Comparison of ENCODE assay signal across 14 mouse cellular contexts in genomic region chr7:63921909-63922562, GRCm38 (mm10). TPM values are rescaled to one million over a fixed set of nuclear protein-coding genes. Genes with fewer than 3 reads are reported as not detected.
DNase-seq lines count a peak whose midpoint lies in the region; ATAC-seq and TF ChIP-seq lines count a peak whose summit lies in the region.
"Had no signal": no experiment of that assay in that cellular context is flagged by ENCODE, and none has a peak within 500 bp of the region (broad histone marks: within the 10 kb centered on the region; RNA-seq: fewer than 3 reads in every experiment).

No protein-coding gene starts in this region.

- WGBS in liver, embryonic 15.5 days (ENCODE audit: insufficient replicate concordance): 41% methylated on average over 8 of the region's 8 CpGs
- 73% methylated on average over 8 of the region's 8 CpGs for WGBS in midbrain, postnatal 0 days

- peak; percentile 92 for DNase-seq in heart, adult 11 months
- no peak for DNase-seq in heart, adult 8-10 months (ENCODE audit: low spot score)
- no peak for DNase-seq in liver
- peak; percentile 56 for DNase-seq in CD4-positive, CD25-positive, alpha-beta regulatory T cell, adult 2 months (ENCODE audit: low read depth, low spot score)
- no peak for DNase-seq in midbrain, postnatal 0 days (ENCODE audit: low spot score)
- DNase-seq in left cerebral cortex, postnatal 25 days (ENCODE audit: low spot score in 2 of 2): no peak
- DNase-seq: gastrocnemius, postnatal 14 days; lung, embryonic 14.5 days; thymus, postnatal 36 days had no signal

- H3K27me3 ChIP-seq in liver, embryonic 15.5 days: no peaks in the 10 kb centered on the region
- no peaks in the 10 kb centered on the region for H3K27me3 ChIP-seq in midbrain, postnatal 0 days (ENCODE audit: insufficient read depth, low read length)

- H3K4me3 ChIP-seq in liver, embryonic 15.5 days (replicated peaks): no peak overlapping the region
- H3K4me3 ChIP-seq in midbrain, postnatal 0 days (ENCODE audit: low read depth, low read length): no peak overlapping the region

- no peaks in the 10 kb centered on the region for H3K9me3 ChIP-seq in liver, embryonic 15.5 days (replicated peaks)
- H3K9me3 ChIP-seq in midbrain, postnatal 0 days (ENCODE audit: low read length): no peaks in the 10 kb centered on the region

- H3K4me1 ChIP-seq in liver, embryonic 15.5 days (replicated peaks): peaks cover 95% of the 10 kb centered on the region
- peaks cover 11% of the 10 kb centered on the region; the same call in 1 of the 2 replicates for H3K4me1 ChIP-seq in midbrain, postnatal 0 days (ENCODE audit: insufficient read depth, low read length)

- ATAC-seq in liver, embryonic 15.5 days (ENCODE audit: insufficient read depth): no peak
- ATAC-seq in common myeloid progenitor, adult 5-6 weeks (replicated peaks; ENCODE audit: low read depth, poor library complexity, severe bottlenecking): peak; percentile 17
- ATAC-seq in midbrain, postnatal 0 days (ENCODE audit: low FRiP score): no peak

- H3K27ac ChIP-seq in liver, embryonic 15.5 days (replicated peaks): 0 out of 2 replicates have a peak overlapping the region, but pooled peaks have one; percentile 46
- H3K27ac ChIP-seq in midbrain, postnatal 0 days (ENCODE audit: low read depth, low read length): no peak overlapping the region
- H3K27ac ChIP-seq: hindbrain, embryonic 14.5 days had no signal

- H3K9ac ChIP-seq in liver, embryonic 15.5 days: no peak overlapping the region
- no peak overlapping the region for H3K9ac ChIP-seq in midbrain, postnatal 0 days (replicated peaks; ENCODE audit: low read length, poor library complexity, severe bottlenecking)
- H3K9ac ChIP-seq: hindbrain, embryonic 14.5 days; lung, embryonic 14.5 days had no signal

- peaks cover 10% of the 10 kb centered on the region; the same call in 1 of the 2 replicates for H3K36me3 ChIP-seq in liver, embryonic 15.5 days (replicated peaks)
- H3K36me3 ChIP-seq in midbrain, postnatal 0 days (ENCODE audit: insufficient read depth, low read length): no peaks in the 10 kb centered on the region

- H3K4me2 ChIP-seq in liver, embryonic 15.5 days: no peak overlapping the region
- H3K4me2 ChIP-seq in midbrain, postnatal 0 days (ENCODE audit: low read depth, low read length, poor library complexity, severe bottlenecking): no peak overlapping the region
- H3K4me2 ChIP-seq: hindbrain, embryonic 14.5 days; lung, embryonic 14.5 days had no signal

- no peak for TF ChIP-seq CTCF in midbrain, postnatal 0 days (IDR thresholded peaks at IDR 0.05)

- intact Hi-C loops in left cerebral cortex, postnatal 25 days (cut with DNase I): no loop called here

RNA-seq across cellular contexts. Expression of gene E030018B13Rik, which starts 5.4 kb away (rescaled TPM):
- total RNA-seq in heart, adult 8-10 months (2022): not detected
- polyA plus RNA-seq in liver, embryonic 15.5 days (2015; fragmentation: Nextera tagmentation; extraction: Ambion mirVana): not detected in 2 replicates
- total RNA-seq in common myeloid progenitor, adult 5-6 weeks (2017): not detected in 2 replicates
- not detected in 2 replicates for total RNA-seq in midbrain, postnatal 0 days (2014; rRNA removed)
- polyA plus RNA-seq in midbrain, postnatal 0 days (2015; fragmentation: Nextera tagmentation; extraction: Ambion mirVana): not detected in 2 replicates
- not detected for total RNA-seq in left cerebral cortex, postnatal 25 days (2021)
- total RNA-seq: gastrocnemius, postnatal 14 days; left cerebral cortex, postnatal 36 days had no signal
- polyA plus RNA-seq: hindbrain, embryonic 14.5 days; small intestine, adult 2 months had no signal

RNA-seq across cellular contexts. Expression of gene Klf13, which starts 16.7 kb away (rescaled TPM):
- total RNA-seq in heart, adult 8-10 months (2022): 10 to 100 TPM; 39.6 to 53.1 (median 47.7) TPM
- 15.3 and 15.6 TPM in 2 replicates for polyA plus RNA-seq in liver, embryonic 15.5 days (2015; fragmentation: Nextera tagmentation; extraction: Ambion mirVana)
- 16.4 and 20.1 TPM in 2 replicates for total RNA-seq in common myeloid progenitor, adult 5-6 weeks (2017)
- total RNA-seq in midbrain, postnatal 0 days (2014; rRNA removed): 26.6 and 26.7 TPM in 2 replicates
- 19.7 and 21.5 TPM in 2 replicates for polyA plus RNA-seq in midbrain, postnatal 0 days (2015; fragmentation: Nextera tagmentation; extraction: Ambion mirVana)
- 100 to 1,000 TPM; 161 to 167 TPM for total RNA-seq in left cerebral cortex, postnatal 25 days (2021)

Comparison
In these comparisons a context has a peak if more than half of its experiments do, and no peak if none do; other contexts are left out.
1. DNase-seq: peak in heart, adult 11 months (single experiment) and CD4-positive, CD25-positive, alpha-beta regulatory T cell, adult 2 months (single experiment); none in heart, adult 8-10 months (single experiment), liver (single experiment), midbrain, postnatal 0 days (single experiment) and left cerebral cortex, postnatal 25 days (0 of 2).